Comparison of ENCODE assay signal across 18 mouse cellular contexts in the genomic region with DNA sequence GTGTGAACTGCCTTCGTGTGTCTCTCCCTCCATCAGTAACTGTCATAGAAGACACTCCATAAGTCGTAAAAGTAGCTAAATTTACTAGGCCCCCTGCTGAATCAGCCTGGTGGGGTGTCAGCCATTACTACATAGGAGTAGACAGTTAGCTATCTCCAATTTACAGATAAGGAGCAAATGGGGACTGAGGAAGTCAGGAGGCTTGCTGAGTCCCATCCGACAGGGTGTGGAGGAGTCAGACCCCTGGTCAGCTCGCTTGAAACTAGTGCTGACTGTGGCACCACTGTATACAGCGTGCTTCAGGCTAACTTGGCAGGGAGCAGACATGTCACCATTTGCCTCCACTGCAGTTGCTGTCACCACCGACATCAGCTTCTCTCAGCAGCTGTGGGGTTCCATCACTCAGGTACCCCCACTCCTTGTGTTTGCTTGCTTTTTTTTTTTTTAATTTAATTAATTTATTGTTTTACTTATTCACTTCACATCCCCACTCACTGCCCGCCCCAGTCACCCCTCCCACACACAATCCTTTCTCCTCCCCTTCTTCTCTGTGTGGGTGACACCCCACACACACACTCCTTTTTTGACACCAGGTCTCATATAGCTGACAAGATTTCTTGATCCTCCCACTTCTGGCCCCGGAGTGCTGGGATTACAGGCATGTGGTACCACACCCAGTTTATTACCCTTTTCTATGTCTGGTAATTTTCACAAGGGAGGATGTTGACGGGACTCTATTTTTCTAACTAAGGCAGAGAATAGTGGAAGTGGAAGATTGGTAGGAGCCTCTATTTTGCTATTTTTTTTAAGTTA.
DNase-seq lines count a peak whose midpoint lies in the region; ATAC-seq and TF ChIP-seq lines count a peak whose summit lies in the region.
"Had no signal": no experiment of that assay in that cellular context is flagged by ENCODE, and none has a peak within 500 bp of the region (broad histone marks: within the 10 kb centered on the region; RNA-seq: fewer than 3 reads in every experiment).

No protein-coding gene starts in this region.

- H3K27me3 ChIP-seq in heart, embryonic 14.5 days (ENCODE audit: control insufficient read depth, insufficient read depth, low read length): no peaks in the 10 kb centered on the region
- H3K27me3 ChIP-seq: CH12.LX; forebrain, embryonic 15.5 days; midbrain, embryonic 15.5 days had no signal

- H3K27ac ChIP-seq in heart, embryonic 14.5 days (replicated peaks in 1 of 2; ENCODE audit: control insufficient read depth in 1 of 2, insufficient read depth in 1 of 2, low read depth in 2 of 2, low read length in 2 of 2): peak overlapping the region in 1 of 2 experiments; percentile 78; a peak in 3 of 4 replicates
- peak overlapping the region; percentile 85; the same call in 1 of the 2 replicates for H3K27ac ChIP-seq in left cerebral cortex, adult 2 months
- peak overlapping the region; percentile 35; the same call in 1 of the 2 replicates for H3K27ac ChIP-seq in embryonic fibroblast, embryonic 13.5 days (ENCODE audit: insufficient read depth, low read length)
- H3K27ac ChIP-seq: forebrain, embryonic 15.5 days; liver, embryonic 12.5 days; midbrain, embryonic 15.5 days had no signal

- DNase-seq in heart, postnatal 10 days: no peak
- DNase-seq in left cerebral cortex, adult 2 months (ENCODE audit: extremely low spot score in 1 of 2, low spot score in 2 of 2): no peak
- DNase-seq in left cerebral cortex, postnatal 36 days (ENCODE audit: low spot score in 2 of 2): no peak
- DNase-seq in cerebellum, postnatal 4 days (ENCODE audit: low spot score in 2 of 2): no peak
- DNase-seq: adrenal gland, postnatal 10 days; cerebellum, adult 11-12 months; cerebellum, postnatal 36 days; lung, embryonic 14.5 days; lung, postnatal 4 days; thymus, postnatal 25 days had no signal

- H3K9me3 ChIP-seq in heart, embryonic 14.5 days (ENCODE audit: control insufficient read depth, low read length): no peaks in the 10 kb centered on the region
- H3K9me3 ChIP-seq: forebrain, embryonic 15.5 days; liver, embryonic 12.5 days; midbrain, embryonic 15.5 days had no signal

- H3K4me3 ChIP-seq in heart, embryonic 14.5 days (ENCODE audit: control insufficient read depth in 1 of 2, insufficient read depth in 1 of 2, low read depth in 1 of 2, low read length in 2 of 2): no peak overlapping the region
- no peak overlapping the region for H3K4me3 ChIP-seq in left cerebral cortex, adult 2 months
- H3K4me3 ChIP-seq in embryonic fibroblast, embryonic 13.5 days (ENCODE audit: insufficient read depth, low read length): no peak overlapping the region
- H3K4me3 ChIP-seq: forebrain, embryonic 15.5 days; liver, embryonic 12.5 days; midbrain, embryonic 15.5 days had no signal

- TF ChIP-seq POLR2A in embryonic fibroblast, embryonic 13.5 days (IDR thresholded peaks at IDR 0.05; ENCODE audit: low read depth, low read length): no peak

- WGBS in heart, embryonic 14.5 days: 29% methylated on average over 9 of the region's 9 CpGs

- H3K36me3 ChIP-seq in heart, embryonic 14.5 days (ENCODE audit: control insufficient read depth, insufficient read depth, low read length): no peaks in the 10 kb centered on the region
- H3K36me3 ChIP-seq: forebrain, embryonic 15.5 days; liver, embryonic 12.5 days; midbrain, embryonic 15.5 days had no signal

- no peak for TF ChIP-seq CTCF in left cerebral cortex, adult 2 months (IDR thresholded peaks at IDR 0.05)
- no peak for TF ChIP-seq CTCF in embryonic fibroblast, embryonic 13.5 days (IDR thresholded peaks at IDR 0.05; ENCODE audit: borderline replicate concordance, insufficient read depth, low read length)

- intact Hi-C loops in heart, postnatal 10 days (cut with DNase I): loop anchor here (5.0 kb wide), 1 partner anchor 37 kb away; no protein-coding TSS in a partner anchor
- intact Hi-C loops in left cerebral cortex, adult 2 months (cut with DNase I): no loop called here
- intact Hi-C loops in left cerebral cortex, postnatal 36 days (cut with DNase I): no loop called here

- peaks cover 77 to 99% of the 10 kb centered on the region in 2 experiments for H3K4me1 ChIP-seq in heart, embryonic 14.5 days (ENCODE audit: control insufficient read depth in 2 of 2, insufficient read depth in 2 of 2, low read length in 2 of 2)
- H3K4me1 ChIP-seq in embryonic fibroblast, embryonic 13.5 days (ENCODE audit: control insufficient read depth, insufficient read depth, low read length): peaks cover 50% of the 10 kb centered on the region

- H3K9ac ChIP-seq in heart, embryonic 14.5 days (ENCODE audit: low read length): 0 out of 2 replicates have a peak overlapping the region, but pooled peaks have one; percentile 28
- H3K9ac ChIP-seq: forebrain, embryonic 15.5 days; liver, embryonic 12.5 days; lung, embryonic 14.5 days; midbrain, embryonic 15.5 days had no signal

- no peak overlapping the region for H3K4me2 ChIP-seq in heart, embryonic 14.5 days (ENCODE audit: low read length)
- H3K4me2 ChIP-seq: forebrain, embryonic 15.5 days; liver, embryonic 12.5 days; lung, embryonic 14.5 days; midbrain, embryonic 15.5 days had no signal

- ATAC-seq in heart, embryonic 14.5 days (ENCODE audit: insufficient number of reproducible peaks, insufficient read depth, low FRiP score, low read depth): no peak
- peak; percentile 26; the same call in 1 of the 2 replicates for ATAC-seq in megakaryocyte-erythroid progenitor cell, adult 5-6 weeks (replicated peaks; ENCODE audit: low FRiP score, low TSS enrichment, poor library complexity, severe bottlenecking)
- ATAC-seq: forebrain, embryonic 15.5 days; hindbrain, embryonic 16.5 days; liver, embryonic 12.5 days; midbrain, embryonic 15.5 days had no signal
